Mouse (Mus musculus): ENCODE results near the gene Tas2r121. TPM values are rescaled to one million over a fixed set of nuclear protein-coding genes. Genes with fewer than 3 reads are reported as not detected.

Tas2r121 gene
- not detected in 2 replicates for polyA plus RNA-seq (2012; rRNA removed)

DNA sequence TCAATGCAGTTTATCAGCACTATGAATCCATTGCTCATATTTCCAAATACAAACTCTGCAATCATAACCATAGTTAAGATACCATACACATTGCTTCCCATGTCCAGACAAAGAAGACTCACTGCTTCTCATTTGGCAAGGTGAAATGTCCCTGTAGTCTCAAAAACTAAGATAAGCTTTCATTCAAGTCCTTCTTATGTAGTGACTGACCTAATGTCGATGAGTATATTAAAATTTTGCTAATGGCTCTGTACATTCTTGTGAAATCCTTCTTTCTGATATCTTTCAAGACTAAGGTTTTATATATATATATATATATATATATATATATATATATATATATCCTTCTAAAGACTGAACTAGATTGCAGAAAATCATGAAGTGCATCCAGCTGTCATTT lies at the start of gene Tas2r121:
Gene Tas2r121 (minus strand): TSS at position 101 of the 400 bp plus-strand sequence.

DNA sequence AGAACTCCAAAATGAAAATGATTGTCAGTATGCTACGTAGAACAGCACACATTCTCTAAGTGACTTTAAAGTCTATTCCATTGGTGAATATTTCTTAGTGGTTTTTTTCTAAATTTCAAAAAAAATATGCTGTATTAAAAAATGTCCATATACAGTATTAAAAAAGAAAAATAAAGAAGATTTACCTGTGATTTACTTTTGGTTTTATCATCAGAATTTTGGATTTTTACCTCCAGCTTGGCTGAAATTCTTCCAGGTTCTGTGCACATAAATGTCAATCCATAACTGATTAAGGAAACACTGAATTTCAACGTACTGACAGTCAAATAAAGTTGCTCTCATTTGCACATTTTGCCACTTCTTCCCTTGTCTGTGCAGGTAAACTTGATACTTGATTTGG lies 37.1 kb upstream of the Tas2r121 start, which contains the start of gene Tas2r115:
Gene Tas2r115 (minus strand): TSS at position 101 of the 400 bp plus-strand sequence.

GRCm38 (mm10) chr6:132711828-132712227 lies 11.0 kb upstream of the Tas2r121 start, which contains the start of gene Tas2r122:
Gene Tas2r122, minus strand, starts transcription at chr6:132711928.

GRCm38 (mm10) chr6:132656653-132657052 lies 44.2 kb downstream of the Tas2r121 start, which contains the start of gene Tas2r120:
Gene Tas2r120, plus strand, starts transcription at chr6:132656953.

DNA sequence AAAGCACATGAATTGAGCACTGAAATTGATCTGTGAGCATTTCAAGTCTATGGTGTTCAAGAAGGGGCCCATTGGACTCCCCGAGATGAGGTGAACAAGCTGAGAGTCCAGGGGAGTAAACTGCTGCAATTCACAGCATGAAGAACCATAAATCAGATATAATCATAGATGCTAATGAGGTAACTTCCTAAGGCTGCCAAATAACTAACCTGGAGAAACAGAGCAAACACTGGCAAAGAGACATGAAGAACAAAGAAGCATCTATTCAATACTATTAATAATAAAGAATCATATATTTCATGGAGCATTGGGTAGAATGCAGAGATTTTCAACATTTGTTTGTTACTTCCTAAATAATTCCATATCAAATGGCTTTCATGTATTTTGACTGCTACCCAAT lies 49.4 kb downstream of the Tas2r121 start, which contains the start of gene A630073D07Rik:
Gene A630073D07Rik (minus strand): TSS at position 101 of the 400 bp plus-strand sequence.

Other genes starting within 250 kb of the Tas2r121 start
- gene Prh1, start 131.2 kb downstream of the Tas2r121 start, polyA plus RNA-seq (2012; rRNA removed) = not detected in 2 replicates
- not detected in 2 replicates for gene Prp2, start 105.1 kb downstream of the Tas2r121 start, polyA plus RNA-seq (2012; rRNA removed)
- not detected in 2 replicates for gene A630073D07Rik, start 49.5 kb downstream of the Tas2r121 start, polyA plus RNA-seq (2012; rRNA removed)
- gene Tas2r120, start 44.1 kb downstream of the Tas2r121 start, polyA plus RNA-seq (2012; rRNA removed) = not detected in 2 replicates
- not detected in 2 replicates for gene Tas2r122, start 10.9 kb upstream of the Tas2r121 start, polyA plus RNA-seq (2012; rRNA removed)
- gene Tas2r115, start 37.0 kb upstream of the Tas2r121 start, polyA plus RNA-seq (2012; rRNA removed) = not detected in 2 replicates
- not detected in 2 replicates for gene Tas2r124, start 53.7 kb upstream of the Tas2r121 start, polyA plus RNA-seq (2012; rRNA removed)
- not detected in 2 replicates for gene Tas2r102, start 61.1 kb upstream of the Tas2r121 start, polyA plus RNA-seq (2012; rRNA removed)
- not detected in 2 replicates for gene Tas2r136, start 77.2 kb upstream of the Tas2r121 start, polyA plus RNA-seq (2012; rRNA removed)
- gene Tas2r117, start 101.8 kb upstream of the Tas2r121 start, polyA plus RNA-seq (2012; rRNA removed) = not detected in 2 replicates
- not detected in 2 replicates for gene Tas2r123, start 146.1 kb upstream of the Tas2r121 start, polyA plus RNA-seq (2012; rRNA removed)
- not detected in 2 replicates for gene Tas2r116, start 154.4 kb upstream of the Tas2r121 start, polyA plus RNA-seq (2012; rRNA removed)
- gene Tas2r110, start 167.0 kb upstream of the Tas2r121 start, polyA plus RNA-seq (2012; rRNA removed) = not detected in 2 replicates
- gene Tas2r113, start 192.0 kb upstream of the Tas2r121 start, polyA plus RNA-seq (2012; rRNA removed) = not detected in 2 replicates
- gene Tas2r125, start 208.6 kb upstream of the Tas2r121 start, polyA plus RNA-seq (2012; rRNA removed) = not detected in 2 replicates